Mouse (Mus musculus) C2C12 (cell line): ENCODE data around the gene Ncstn.

Experiments used
- CEBPB ChIP-seq: IDR thresholded peaks from one replicate; pipeline ENCODE4 v1.6.1; 2011; ENCODE audit warnings: low read depth, mild to moderate bottlenecking, control low read depth, moderate library complexity
- CTCF ChIP-seq: IDR thresholded peaks from one replicate; pipeline ENCODE4 v1.5.1; 2011; ENCODE audit not compliant: control insufficient read depth, insufficient read depth, insufficient read length
- MAX ChIP-seq: IDR thresholded peaks from one replicate; pipeline ENCODE4 v1.6.1; 2011; ENCODE audit warnings: mild to moderate bottlenecking, control low read depth
- MYOD1 ChIP-seq: IDR thresholded peaks from one replicate; pipeline ENCODE4 v1.6.1; 2011; ENCODE audit warnings: low read depth; ENCODE audit not compliant: control insufficient read depth, insufficient read length
- MYOG ChIP-seq: IDR thresholded peaks from one replicate; pipeline ENCODE4 v1.6.1; 2011; ENCODE audit not compliant: control insufficient read depth, insufficient read length; ENCODE audit errors: extremely low read depth
- USF1 ChIP-seq: IDR thresholded peaks from one replicate; pipeline ENCODE4 v1.6.1; 2011; ENCODE audit warnings: low read depth, mild to moderate bottlenecking, control low read depth, moderate library complexity

DNA sequence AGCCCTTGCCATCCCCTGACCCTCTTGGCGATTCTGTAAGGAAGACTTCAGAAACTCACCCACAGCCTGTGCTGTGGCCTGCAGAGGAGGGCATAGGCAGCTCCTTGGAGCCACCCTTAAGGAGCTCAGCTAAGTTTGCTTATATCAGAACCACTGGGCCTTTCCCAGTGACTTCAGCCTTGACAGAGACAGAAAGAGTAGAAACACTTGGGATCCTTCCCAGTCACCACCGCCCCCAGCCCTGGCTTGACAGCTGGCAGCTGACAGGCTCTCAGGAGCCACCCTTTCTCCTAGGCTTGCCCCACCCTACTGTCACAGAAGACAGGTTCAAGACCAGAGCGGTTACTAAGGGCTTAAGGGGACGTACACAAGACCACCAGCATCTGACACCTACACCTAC lies 26.3 kb downstream of the Ncstn start:
- no peak for TF ChIP-seq CTCF
- no peak for TF ChIP-seq USF1
- TF ChIP-seq MAX = no peak
- no peak for TF ChIP-seq CEBPB
- no peak for TF ChIP-seq MYOD1
- no peak for TF ChIP-seq MYOG
